Mouse (Mus musculus) limb, embryonic 11.5 days (tissue): ENCODE data around the gene Rmi2. TPM values are rescaled to one million over a fixed set of nuclear protein-coding genes. Genes with fewer than 3 reads are reported as not detected.

Source experiments
- ATAC-seq: fragments of 200-750 bp; cut with Nextera tagmentation; 2 replicates; pipeline ENCODE4 v1.8.0; 2017; ENCODE audit warnings: low read depth; ENCODE audit not compliant: insufficient number of reproducible peaks, low FRiP score, low TSS enrichment
- DNase-seq: peaks from one replicate; pipeline ENCODE4 v3.0.0-alpha.2; 2015; ENCODE audit warnings: low spot score
- H3K27ac ChIP-seq: fragments of 300-500 bp; sonication (generic); replicated peaks from 2 replicates; pipeline ENCODE4 v1.5.1; 2014; ENCODE audit warnings: low read depth, mild to moderate bottlenecking, low read length
- H3K27me3 ChIP-seq: fragments of 300-500 bp; sonication (generic); 2 replicates; pipeline ENCODE4 v1.6.1; 2014; ENCODE audit warnings: mild to moderate bottlenecking, low read length, mixed read lengths; ENCODE audit not compliant: control insufficient read depth, insufficient read depth
- H3K36me3 ChIP-seq: fragments of 300-500 bp; sonication (generic); 2 replicates; pipeline ENCODE4 v1.6.1; 2014; ENCODE audit warnings: mild to moderate bottlenecking, low read length, moderate library complexity, mixed read lengths; ENCODE audit not compliant: control insufficient read depth, insufficient read depth
- H3K4me1 ChIP-seq: fragments of 300-500 bp; sonication (generic); 2 replicates; pipeline ENCODE4 v1.6.1; 2014; ENCODE audit warnings: low read length, mixed read lengths; ENCODE audit not compliant: control insufficient read depth, insufficient read depth
- H3K4me2 ChIP-seq: fragments of 300-500 bp; sonication (generic); 2 replicates; pipeline ENCODE4 v1.6.1; 2014; ENCODE audit warnings: low read depth, mild to moderate bottlenecking, moderate library complexity; ENCODE audit not compliant: severe bottlenecking
- H3K4me3 ChIP-seq: fragments of 300-500 bp; sonication (generic); 2 replicates; pipeline ENCODE4 v1.5.1; 2014; ENCODE audit warnings: low read depth, low read length
- H3K9ac ChIP-seq: fragments of 300-500 bp; sonication (generic); 2 replicates; pipeline ENCODE4 v1.6.1; 2014; ENCODE audit warnings: mild to moderate bottlenecking, low read length
- H3K9me3 ChIP-seq: fragments of 300-500 bp; sonication (generic); 2 replicates; pipeline ENCODE4 v1.6.1; 2016; ENCODE audit warnings: low read length; ENCODE audit not compliant: control insufficient read depth
- WGBS: fragments of 180-500 bp; shearing (Covaris S2); extraction: QIAGEN DNeasy Blood & Tissue Kit; methylation state at CpG from one replicate; pipeline ENCODE4 v1.1.7; 2014; 5-methylcytosine and 5-hydroxymethylcytosine counted together
- polyA plus RNA-seq: library from polyadenylated mRNA; unstranded; fragments of >200 nt; fragmentation: Nextera tagmentation; extraction: Ambion mirVana; gene quantifications from 2 replicates; pipeline ENCODE4 v1.2.1, GENCODE M21; 2014

Gene Rmi2
- polyA plus RNA-seq, 1 experiment from 2014 or later, result 4.3 TPM

DNA sequence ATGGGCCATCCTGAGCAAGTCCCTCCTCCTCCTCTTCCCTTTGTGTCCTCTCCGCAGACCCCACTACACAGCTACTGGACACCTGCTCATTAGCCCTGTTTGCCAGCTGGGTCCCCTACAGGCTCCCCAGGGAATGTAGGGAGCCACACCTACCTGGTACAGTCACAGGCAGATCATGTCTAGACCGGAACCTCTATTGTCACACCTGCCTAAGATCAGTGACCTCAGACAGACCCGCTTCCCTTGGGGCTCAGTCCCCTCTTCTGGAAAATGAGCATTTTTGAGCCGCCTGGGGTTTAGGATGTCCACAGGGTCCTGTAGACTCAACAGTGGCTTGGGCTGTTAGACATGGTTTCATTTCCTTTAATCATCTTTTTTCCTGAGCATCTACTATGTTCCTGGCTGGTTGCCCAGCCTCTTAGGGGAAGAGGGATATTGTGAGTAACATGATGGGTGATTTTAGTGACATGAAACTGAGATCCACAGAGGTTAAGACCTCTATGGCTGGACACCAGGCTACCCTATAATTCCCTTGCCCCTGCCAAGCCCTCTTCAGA lies 16.2 kb upstream of the Rmi2 start:
- no peak for ATAC-seq
- WGBS, result 89% methylated on average over 4 of the region's 4 CpGs

DNA sequence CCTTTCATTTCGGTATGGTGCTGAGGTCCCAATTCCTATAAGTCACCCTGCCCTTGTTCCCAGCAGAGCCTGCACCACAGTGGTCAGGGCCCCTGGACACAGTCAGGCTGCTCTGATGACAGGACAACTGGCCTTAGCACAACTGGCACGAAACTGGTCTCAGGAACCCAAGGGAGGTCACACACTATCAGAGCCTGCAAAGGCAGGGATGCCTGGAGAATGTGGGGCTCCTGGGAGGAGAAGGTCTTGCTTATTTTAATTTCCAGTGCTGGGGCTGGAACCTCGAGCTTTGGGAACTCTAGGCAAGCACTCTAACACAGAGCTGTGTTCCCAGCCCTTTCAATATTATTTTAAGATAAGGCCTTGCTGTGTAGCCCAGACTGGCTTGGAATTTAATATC lies 14.9 kb upstream of the Rmi2 start:
- ATAC-seq, result no peak

More for the DNA sequence above, 16.2 kb upstream of the Rmi2 start:
- H3K27me3 ChIP-seq, result no peaks in the 10 kb centered on the region
- H3K9ac ChIP-seq, result no peak overlapping the region
- no peak overlapping the region for H3K4me3 ChIP-seq
- H3K4me2 ChIP-seq, result no peak overlapping the region
- DNase-seq, result no peak
- H3K27ac ChIP-seq, result no peak overlapping the region
- H3K36me3 ChIP-seq, result no peaks in the 10 kb centered on the region
- H3K4me1 ChIP-seq, result no peaks in the 10 kb centered on the region
- no peaks in the 10 kb centered on the region for H3K9me3 ChIP-seq

GRCm38 (mm10) chr16:10821387-10821786 lies 13.5 kb upstream of the Rmi2 start:
- DNase-seq, result no peak

More for the DNA sequence above, 14.9 kb upstream of the Rmi2 start:
- H3K27me3 ChIP-seq, result no peaks in the 10 kb centered on the region
- H3K27ac ChIP-seq, result no peak overlapping the region
- no peak overlapping the region for H3K4me2 ChIP-seq
- DNase-seq, result no peak
- H3K36me3 ChIP-seq, result no peaks in the 10 kb centered on the region
- H3K4me1 ChIP-seq, result no peaks in the 10 kb centered on the region
- 71% methylated on average over 3 of the region's 3 CpGs for WGBS
- H3K9ac ChIP-seq, result no peak overlapping the region
- no peaks in the 10 kb centered on the region for H3K9me3 ChIP-seq
- H3K4me3 ChIP-seq, result no peak overlapping the region

GRCm38 (mm10) chr16:10824536-10824935 lies 10.3 kb upstream of the Rmi2 start:
- H3K4me2 ChIP-seq, result no peak overlapping the region
- DNase-seq (no peak), ATAC-seq (no peak)
- WGBS, result 95% methylated on average over 1 of the region's 1 CpGs
- H3K36me3 ChIP-seq, result no peaks in the 10 kb centered on the region
- no peaks in the 10 kb centered on the region for H3K4me1 ChIP-seq
- no peak overlapping the region for H3K27ac ChIP-seq
- no peak overlapping the region for H3K9ac ChIP-seq
- no peaks in the 10 kb centered on the region for H3K27me3 ChIP-seq
- H3K9me3 ChIP-seq, result no peaks in the 10 kb centered on the region
- no peak overlapping the region for H3K4me3 ChIP-seq

More at GRCm38 (mm10) chr16:10821387-10821786, 13.5 kb upstream of the Rmi2 start:
- Histone ChIP-seq H3K4me1 (no peaks in the 10 kb centered on the region), H3K9me3 (no peaks in the 10 kb centered on the region), H3K27ac (no peak overlapping the region), H3K36me3 (no peaks in the 10 kb centered on the region), H3K4me2 (no peak overlapping the region), H3K9ac (no peak overlapping the region), H3K27me3 (no peaks in the 10 kb centered on the region), H3K4me3 (no peak overlapping the region)
- WGBS, result 68% methylated on average over 4 of the region's 4 CpGs
- ATAC-seq, result 0 out of 2 replicates have a peak, but pooled peaks have one; percentile 21

GRCm38 (mm10) chr16:10825840-10826239 lies 9.0 kb upstream of the Rmi2 start:
- H3K36me3 ChIP-seq, result no peaks in the 10 kb centered on the region
- H3K27me3 ChIP-seq, result no peaks in the 10 kb centered on the region
- no peaks in the 10 kb centered on the region for H3K9me3 ChIP-seq
- DNase-seq (no peak), ATAC-seq (no peak)
- H3K4me3 ChIP-seq, result no peak overlapping the region
- no peak overlapping the region for H3K4me2 ChIP-seq
- no peak overlapping the region for H3K9ac ChIP-seq
- WGBS, result 79% methylated on average over 4 of the region's 4 CpGs
- H3K27ac ChIP-seq, result no peak overlapping the region
- no peaks in the 10 kb centered on the region for H3K4me1 ChIP-seq

- H3K9me3 ChIP-seq, result no peaks in the 10 kb centered on the region
- H3K4me2 ChIP-seq, result no peak overlapping the region
- no peak for ATAC-seq
- no peaks in the 10 kb centered on the region for H3K4me1 ChIP-seq
- H3K36me3 ChIP-seq, result no peaks in the 10 kb centered on the region
- no peak overlapping the region for H3K4me3 ChIP-seq
- H3K9ac ChIP-seq, result no peak overlapping the region
- no peak overlapping the region for H3K27ac ChIP-seq
- H3K27me3 ChIP-seq, result no peaks in the 10 kb centered on the region
- DNase-seq, result no peak
- WGBS, result 91% methylated on average over 9 of the region's 9 CpGs
Observed at GRCm38 (mm10) chr16:10827269-10827668, 7.6 kb upstream of the Rmi2 start.

DNA sequence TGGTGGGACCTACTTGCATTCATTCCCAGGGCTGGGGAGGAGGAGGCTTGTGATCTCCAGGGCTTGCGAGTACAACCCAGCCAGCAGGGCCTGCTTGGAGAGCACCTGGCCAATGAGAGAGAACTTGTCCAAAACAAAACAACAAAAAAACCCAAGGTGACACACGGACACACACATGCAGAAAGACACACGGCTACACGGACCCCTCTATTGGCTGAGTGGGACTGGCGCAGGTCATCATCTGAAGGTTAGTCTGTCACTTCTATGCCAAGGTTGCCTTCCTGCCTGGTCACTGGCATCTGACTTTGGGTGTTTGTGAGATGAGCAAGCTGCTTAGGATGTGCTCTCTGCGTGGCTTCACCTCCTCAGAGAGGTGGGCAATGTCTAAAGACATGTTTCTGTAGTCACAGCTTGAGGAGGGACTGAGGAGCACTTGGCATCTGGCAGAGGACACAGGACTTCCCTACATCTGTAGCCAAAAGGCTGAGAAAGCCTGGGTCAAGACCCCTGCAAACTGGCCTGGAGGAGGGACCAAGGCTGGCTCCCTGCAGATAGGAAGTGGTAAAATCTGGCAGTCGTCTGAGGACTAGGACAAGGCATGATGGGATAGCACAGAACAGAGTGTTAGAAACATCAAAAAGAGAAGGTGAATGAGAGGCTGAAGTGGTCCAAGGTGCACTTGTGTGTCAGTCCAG lies 6.9 kb upstream of the Rmi2 start:
- Histone ChIP-seq H3K4me1 (no peaks in the 10 kb centered on the region), H3K36me3 (no peaks in the 10 kb centered on the region), H3K27me3 (no peaks in the 10 kb centered on the region), H3K9me3 (no peaks in the 10 kb centered on the region), H3K9ac (no peak overlapping the region), H3K4me3 (no peak overlapping the region), H3K4me2 (no peak overlapping the region), H3K27ac (no peak overlapping the region)
- DNase-seq, result no peak
- no peak for ATAC-seq
- 73% methylated on average over 7 of the region's 7 CpGs for WGBS

GRCm38 (mm10) chr16:10828461-10828805 lies 6.4 kb upstream of the Rmi2 start:
- Histone ChIP-seq H3K4me1 (no peaks in the 10 kb centered on the region), H3K27me3 (no peaks in the 10 kb centered on the region), H3K9ac (no peak overlapping the region), H3K9me3 (no peaks in the 10 kb centered on the region), H3K36me3 (no peaks in the 10 kb centered on the region), H3K4me3 (no peak overlapping the region), H3K27ac (no peak overlapping the region), H3K4me2 (no peak overlapping the region)
- no peak for DNase-seq
- WGBS, result 57% methylated on average over 4 of the region's 4 CpGs
- no peak for ATAC-seq
